Mouse (Mus musculus) MEL (cell line): ENCODE results near the gene Hist1h3e. TPM values are rescaled to one million over a fixed set of nuclear protein-coding genes. Genes with fewer than 3 reads are reported as not detected.

Source experiments
- DNase-seq: peaks from one replicate; pipeline ENCODE4 v3.0.0; 2011; ENCODE audit warnings: low read depth, low spot score
- H3K27ac ChIP-seq: 2 replicates; pipeline ENCODE4 v1.5.1; 2012; ENCODE audit warnings: low read depth, mild to moderate bottlenecking, control low read depth, low read length, moderate library complexity; ENCODE audit not compliant: control insufficient read depth
- H3K27me3 ChIP-seq, 2 experiments: fragments of 150-350 bp in 1 of 2; sonication (generic) in 1 of 2; 2 replicates each; pipeline ENCODE4 v1.6.1; 2012; ENCODE audit warnings: low read length in 2 of 2, mild to moderate bottlenecking in 2 of 2, improper control_type of control experiment in 1 of 2, moderate library complexity in 1 of 2; ENCODE audit not compliant: insufficient read depth in 2 of 2, control insufficient read depth in 1 of 2
- H3K36me3 ChIP-seq, 2 experiments: 2 replicates each; pipeline ENCODE4 v1.6.1; 2012 to 2014; ENCODE audit warnings: low read length in 2 of 2, improper control_type of control experiment in 1 of 2, inconsistent platforms in 1 of 2, mild to moderate bottlenecking in 1 of 2; ENCODE audit not compliant: insufficient read depth in 2 of 2, control insufficient read depth in 1 of 2
- H3K4me1 ChIP-seq, 2 experiments: fragments of 150-350 bp in 1 of 2; sonication (generic) in 1 of 2; 2 replicates each; pipeline ENCODE4 v1.6.1; 2012; ENCODE audit warnings: low read length in 2 of 2, improper control_type of control experiment in 1 of 2, mild to moderate bottlenecking in 1 of 2; ENCODE audit not compliant: insufficient read depth in 2 of 2, control insufficient read depth in 1 of 2
- H3K4me3 ChIP-seq, 2 experiments: fragments of 150-350 bp in 1 of 2; sonication (generic) in 1 of 2; 2 replicates each; pipeline ENCODE4 v1.5.1; 2012; ENCODE audit warnings: low read depth in 2 of 2, low read length in 2 of 2, mild to moderate bottlenecking in 2 of 2, moderate library complexity in 2 of 2, control low read depth in 1 of 2, improper control_type of control experiment in 1 of 2; ENCODE audit not compliant: control insufficient read depth in 1 of 2, insufficient read depth in 1 of 2
- H3K79me2 ChIP-seq: 2 replicates; pipeline ENCODE4 v1.6.1; 2012; ENCODE audit warnings: mild to moderate bottlenecking, low read length, moderate library complexity; ENCODE audit not compliant: control insufficient read depth, poor library complexity, insufficient read depth
- H3K9ac ChIP-seq: 2 replicates; pipeline ENCODE4 v1.6.1; 2012; ENCODE audit warnings: low read depth, mild to moderate bottlenecking, control low read depth, low read length, moderate library complexity; ENCODE audit not compliant: control insufficient read depth, poor library complexity, severe bottlenecking
- H3K9me3 ChIP-seq: fragments of 150-350 bp; sonication (generic); replicated peaks from 2 replicates; pipeline ENCODE4 v1.6.1; 2012; ENCODE audit warnings: mild to moderate bottlenecking, low read length, improper control_type of control experiment, moderate library complexity; ENCODE audit not compliant: insufficient read depth
- BHLHE40 ChIP-seq: IDR thresholded peaks from 2 replicates; pipeline ENCODE4 v1.6.1; 2012; ENCODE audit warnings: low read depth, mild to moderate bottlenecking, inconsistent platforms, low read length, improper control_type of control experiment, borderline replicate concordance
- CHD1 ChIP-seq: IDR thresholded peaks from 2 replicates; pipeline ENCODE4 v1.6.1; 2012; ENCODE audit warnings: low read depth, mild to moderate bottlenecking, inconsistent platforms, low read length, improper control_type of control experiment
- ELF1 ChIP-seq: IDR thresholded peaks from 2 replicates; pipeline ENCODE4 v1.6.1; 2014; ENCODE audit warnings: low read depth, mild to moderate bottlenecking, inconsistent platforms, low read length, improper control_type of control experiment, moderate library complexity
- EP300 ChIP-seq, 2 experiments: IDR thresholded peaks; 2 replicates each; pipeline ENCODE4 v1.6.1; 2011; ENCODE audit warnings: improper control_type of control experiment in 2 of 2, low read length in 2 of 2, low read depth in 1 of 2, mild to moderate bottlenecking in 1 of 2
- ETS1 ChIP-seq: IDR thresholded peaks from 2 replicates; pipeline ENCODE4 v1.6.1; 2012; ENCODE audit warnings: low read depth, mild to moderate bottlenecking, inconsistent platforms, low read length, improper control_type of control experiment, moderate library complexity
- GATA1 ChIP-seq: IDR thresholded peaks from 2 replicates; pipeline ENCODE4 v1.6.1; 2011; ENCODE audit warnings: low read depth, low read length, improper control_type of control experiment
- HCFC1 ChIP-seq: IDR thresholded peaks from 2 replicates; pipeline ENCODE4 v1.6.1; 2012; ENCODE audit warnings: low read depth, mild to moderate bottlenecking, inconsistent platforms, low read length, improper control_type of control experiment, moderate library complexity
- MAFK ChIP-seq: IDR thresholded peaks from 2 replicates; pipeline ENCODE4 v1.6.1; 2011; ENCODE audit warnings: low read depth, mild to moderate bottlenecking, low read length, improper control_type of control experiment, borderline replicate concordance
- MAZ ChIP-seq: IDR thresholded peaks from 2 replicates; pipeline ENCODE4 v1.6.1; 2012; ENCODE audit warnings: low read depth, mild to moderate bottlenecking, inconsistent platforms, low read length, improper control_type of control experiment
- MXI1 ChIP-seq: IDR thresholded peaks from 2 replicates; pipeline ENCODE4 v1.6.1; 2011; ENCODE audit warnings: mild to moderate bottlenecking, low read depth, low read length, improper control_type of control experiment
- NELFE ChIP-seq: IDR thresholded peaks from 2 replicates; pipeline ENCODE4 v1.6.1; 2011; ENCODE audit warnings: low read depth, low read length, improper control_type of control experiment
- POLR2AphosphoS5 ChIP-seq: IDR thresholded peaks from 2 replicates; pipeline ENCODE4 v1.6.1; 2012; ENCODE audit warnings: low read depth, borderline replicate concordance, mild to moderate bottlenecking, inconsistent platforms, low read length, moderate library complexity, mixed read lengths
- RAD21 ChIP-seq: IDR thresholded peaks from 2 replicates; pipeline ENCODE4 v1.6.1; 2011; ENCODE audit warnings: mild to moderate bottlenecking, low read depth, low read length, improper control_type of control experiment
- RCOR1 ChIP-seq: IDR thresholded peaks from 2 replicates; pipeline ENCODE4 v1.6.1; 2012; ENCODE audit warnings: low read depth, mild to moderate bottlenecking, inconsistent platforms, low read length, improper control_type of control experiment
- SIN3A ChIP-seq: IDR thresholded peaks from 2 replicates; pipeline ENCODE4 v1.6.1; 2012; ENCODE audit warnings: low read length, improper control_type of control experiment, inconsistent platforms
- TAL1 ChIP-seq: IDR thresholded peaks from 2 replicates; pipeline ENCODE4 v1.6.1; 2012; ENCODE audit warnings: mild to moderate bottlenecking, inconsistent platforms, low read length, moderate library complexity, mixed read lengths
- TBP ChIP-seq: IDR thresholded peaks from 2 replicates; pipeline ENCODE4 v1.8.0; 2011; ENCODE audit warnings: low read depth, low read length, improper control_type of control experiment
- TCF12 ChIP-seq: IDR thresholded peaks from 2 replicates; pipeline ENCODE4 v1.6.1; 2014; ENCODE audit warnings: low read depth, mild to moderate bottlenecking, inconsistent platforms, low read length, improper control_type of control experiment, moderate library complexity
- UBTF ChIP-seq: IDR thresholded peaks from 2 replicates; pipeline ENCODE4 v1.6.1; 2012; ENCODE audit warnings: low read depth, mild to moderate bottlenecking, inconsistent platforms, low read length, improper control_type of control experiment, moderate library complexity, borderline replicate concordance; ENCODE audit not compliant: insufficient read depth
- USF1 ChIP-seq: IDR thresholded peaks from 2 replicates; pipeline ENCODE4 v1.6.1; 2014; ENCODE audit warnings: low read depth, mild to moderate bottlenecking, inconsistent platforms, low read length, improper control_type of control experiment, moderate library complexity
- USF2 ChIP-seq, 2 experiments: IDR thresholded peaks; 2 replicates each; pipeline ENCODE4 v1.6.1; 2011 to 2012; ENCODE audit warnings: improper control_type of control experiment in 2 of 2, low read length in 2 of 2, borderline replicate concordance in 1 of 2, inconsistent platforms in 1 of 2, low read depth in 1 of 2, mild to moderate bottlenecking in 1 of 2; ENCODE audit not compliant: insufficient read depth in 1 of 2
- ZC3H11A ChIP-seq: IDR thresholded peaks from 2 replicates; pipeline ENCODE4 v1.6.1; 2012; ENCODE audit warnings: low read depth, mild to moderate bottlenecking, inconsistent platforms, low read length, improper control_type of control experiment
- ZMIZ1 ChIP-seq: IDR thresholded peaks from 2 replicates; pipeline ENCODE4 v1.6.1; 2012; ENCODE audit warnings: low read depth, mild to moderate bottlenecking, inconsistent platforms, low read length, improper control_type of control experiment, moderate library complexity
- ZNF384 ChIP-seq: IDR thresholded peaks from 2 replicates; pipeline ENCODE4 v1.6.1; 2012; ENCODE audit warnings: low read depth, mild to moderate bottlenecking, inconsistent platforms, low read length, improper control_type of control experiment
- polyA plus RNA-seq, 2 experiments: library from polyadenylated mRNA; stranded (reverse) in 1 of 2; unstranded in 1 of 2; fragments of >175 nt in 1 of 2; fragments of >200 nt in 1 of 2; gene quantifications; 2 replicates each; pipeline versions ENCODE4 v1.2.1 to v1.2.4; 2012; ENCODE audit warnings: low replicate concordance in 2 of 2, low read depth in 1 of 2; ENCODE audit not compliant: insufficient read length in 2 of 2, insufficient read depth in 1 of 2, missing spikeins in 1 of 2
- total RNA-seq: library from RNA; depleted of rRNA; stranded (reverse); fragments of 300-350 nt; gene quantifications from 2 replicates; pipeline ENCODE4 v1.2.3, GENCODE M21; 2012

Hist1h3e gene
- total and polyA plus RNA-seq, 3 experiments = 4.5 to 1,049 TPM; not detected in 1

DNA sequence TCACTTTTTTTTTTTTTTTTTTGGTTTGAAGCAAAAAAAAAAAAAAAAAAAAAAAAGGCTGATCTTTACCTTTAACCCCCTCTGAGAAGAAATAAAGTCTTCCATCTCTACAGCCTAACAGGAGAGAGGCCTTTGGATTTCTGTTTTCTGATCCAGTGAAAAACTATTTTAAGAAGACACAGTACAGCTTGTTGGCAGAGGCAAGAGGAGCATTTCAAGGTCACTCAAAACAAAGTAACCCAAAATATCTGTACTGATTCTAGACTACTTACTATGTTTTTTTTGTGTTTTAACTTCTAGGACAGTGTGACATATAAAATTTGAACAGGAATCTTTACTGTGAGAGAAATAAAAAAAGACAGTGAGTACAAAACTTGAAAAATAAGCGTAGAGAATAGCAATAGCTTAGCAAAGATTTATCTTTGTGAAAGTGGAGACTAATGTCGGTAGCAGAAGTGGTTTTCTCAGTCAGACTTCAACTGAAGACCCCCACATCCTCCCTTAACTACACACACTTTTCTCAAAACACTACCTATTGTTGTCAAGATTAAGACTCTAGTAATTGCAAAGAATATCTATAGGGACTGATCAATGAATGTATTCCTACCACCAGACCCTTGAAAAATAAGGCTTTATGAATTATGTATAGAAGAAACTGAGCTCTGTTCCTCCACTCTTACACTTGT lies 32.5 kb downstream of the Hist1h3e start:
- peaks cover 0 to 23% of the 10 kb centered on the region in 2 experiments; a peak in 2 of 4 replicates for H3K36me3 ChIP-seq
- H3K79me2 ChIP-seq = peaks cover 3% of the 10 kb centered on the region; the same call in 1 of the 2 replicates
- peaks cover 3 to 6% of the 10 kb centered on the region in 2 experiments; a peak in 3 of 4 replicates for H3K4me1 ChIP-seq
- H3K27ac ChIP-seq = no peak overlapping the region; the same call in 1 of the 2 replicates
- no peaks in the 10 kb centered on the region for H3K27me3 ChIP-seq
- DNase-seq = peak; percentile 37
- H3K4me3 ChIP-seq = peak overlapping the region; percentile 48 to 50
- TF ChIP-seq ZNF384 = no peak
- no peak for TF ChIP-seq GATA1
- no peak for TF ChIP-seq MXI1
- TF ChIP-seq TCF12 = no peak
- no peak for TF ChIP-seq USF1
- no peak for TF ChIP-seq BHLHE40
- TF ChIP-seq NELFE = no peak
- no peak for TF ChIP-seq TBP
- TF ChIP-seq CHD1 = no peak
- TF ChIP-seq HCFC1 = no peak
- no peak for TF ChIP-seq EP300 (IDR thresholded peaks at IDR 0.05; ENCODE audit: low read depth in 1 of 2, low read length in 2 of 2)
- H3K9me3 ChIP-seq = no peaks in the 10 kb centered on the region
- H3K9ac ChIP-seq = peak overlapping the region; percentile 66

DNA sequence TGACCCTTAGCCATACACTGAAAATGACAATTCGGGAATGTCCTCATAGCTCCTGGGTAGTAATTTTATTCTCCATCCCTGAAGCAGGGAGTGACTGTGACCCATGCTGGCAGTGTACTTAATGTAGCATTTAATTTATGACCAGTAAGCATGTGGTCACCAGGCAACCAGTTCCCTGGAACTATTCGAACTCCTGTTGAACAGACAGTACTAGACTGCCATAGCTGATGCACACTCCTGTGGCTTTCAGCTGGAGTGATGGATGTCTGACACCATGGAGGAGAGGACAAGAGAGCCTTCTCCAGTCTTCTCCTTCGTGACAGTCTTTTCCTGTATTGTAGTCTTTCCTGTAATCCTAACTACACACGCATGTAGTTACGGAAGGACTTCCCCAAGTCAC lies 33.2 kb downstream of the Hist1h3e start:
- Histone ChIP-seq H3K27me3 (no peaks in the 10 kb centered on the region), H3K9me3 (no peaks in the 10 kb centered on the region), H3K4me1 (peaks cover 6% of the 10 kb centered on the region in 2 experiments), H3K79me2 (no peaks in the 10 kb centered on the region; the same call in 1 of the 2 replicates)
- TF ChIP-seq ETS1 = no peak
- no peak for TF ChIP-seq ZC3H11A
- no peak for TF ChIP-seq TCF12
- no peak for TF ChIP-seq HCFC1
- no peak for TF ChIP-seq TAL1
- TF ChIP-seq BHLHE40 = no peak
- no peak for TF ChIP-seq SIN3A
- no peak for TF ChIP-seq MAFK
- no peak for TF ChIP-seq RAD21
- TF ChIP-seq MAZ = no peak
- no peak for TF ChIP-seq GATA1
- no peak for TF ChIP-seq RCOR1
- no peak for TF ChIP-seq ELF1
- no peak for TF ChIP-seq UBTF
- TF ChIP-seq ZMIZ1 = no peak
- no peak for TF ChIP-seq POLR2AphosphoS5
- no peak for TF ChIP-seq USF2 (IDR thresholded peaks at IDR 0.05; ENCODE audit: borderline replicate concordance in 1 of 2, insufficient read depth in 1 of 2, low read depth in 1 of 2, low read length in 2 of 2)
- TF ChIP-seq, all 39 proteins: peak for 0
- H3K4me3 ChIP-seq = no peak overlapping the region
- H3K36me3 ChIP-seq = peaks cover 0 to 26% of the 10 kb centered on the region in 2 experiments; a peak in 2 of 4 replicates
- no peak for DNase-seq
- H3K9ac ChIP-seq = no peak overlapping the region
- no peak overlapping the region for H3K27ac ChIP-seq
